Mouse (Mus musculus) stomach, postnatal 0 days (tissue): ENCODE results near the gene Apba1. TPM values are rescaled to one million over a fixed set of nuclear protein-coding genes. Genes with fewer than 3 reads are reported as not detected.

Experiments
- ATAC-seq: fragments of 200-750 bp; cut with Nextera tagmentation; 2 replicates; pipeline ENCODE4 v1.8.0; 2017; ENCODE audit not compliant: low FRiP score, low TSS enrichment
- DNase-seq: peaks from one replicate; pipeline ENCODE4 v3.0.0-alpha.2; 2016; ENCODE audit warnings: low spot score
- H3K27ac ChIP-seq: fragments of 300-500 bp; sonication (generic); replicated peaks from 2 replicates; pipeline ENCODE4 v1.5.1; 2014; ENCODE audit warnings: mild to moderate bottlenecking, control low read depth
- H3K27me3 ChIP-seq: fragments of 300-500 bp; sonication (generic); 2 replicates; pipeline ENCODE4 v1.6.1; 2014; ENCODE audit warnings: low read length; ENCODE audit not compliant: control insufficient read depth, insufficient read depth
- H3K36me3 ChIP-seq: fragments of 300-500 bp; sonication (generic); 2 replicates; pipeline ENCODE4 v1.6.1; 2014; ENCODE audit warnings: low read length, mixed read lengths; ENCODE audit not compliant: control insufficient read depth, insufficient read depth
- H3K4me1 ChIP-seq: fragments of 300-500 bp; sonication (generic); replicated peaks from 2 replicates; pipeline ENCODE4 v1.6.1; 2014; ENCODE audit warnings: antibody characterized with exemption; ENCODE audit not compliant: control insufficient read depth, insufficient read depth
- H3K4me2 ChIP-seq: fragments of 300-500 bp; sonication (generic); replicated peaks from 2 replicates; pipeline ENCODE4 v1.6.1; 2014; ENCODE audit warnings: low read depth, mild to moderate bottlenecking, control low read depth, moderate library complexity
- H3K4me3 ChIP-seq: fragments of 300-500 bp; sonication (generic); 2 replicates; pipeline ENCODE4 v1.5.1; 2014; ENCODE audit warnings: low read depth, low read length, control low read depth
- H3K9ac ChIP-seq: fragments of 300-500 bp; sonication (generic); 2 replicates; pipeline ENCODE4 v1.6.1; 2014; ENCODE audit warnings: mild to moderate bottlenecking, low read length, control low read depth, mixed read lengths
- H3K9me3 ChIP-seq: fragments of 300-500 bp; sonication (generic); 2 replicates; pipeline ENCODE4 v1.6.1; 2016; ENCODE audit warnings: low read length; ENCODE audit not compliant: control insufficient read depth
- CTCF ChIP-seq: IDR thresholded peaks from 2 replicates; pipeline ENCODE4 v1.5.1; 2016; ENCODE audit warnings: antibody characterized with exemption, low read depth, mild to moderate bottlenecking, moderate library complexity
- EP300 ChIP-seq: optimal IDR thresholded peaks from 2 replicates; pipeline ENCODE3; 2016; ENCODE audit warnings: antibody characterized with exemption
- WGBS: fragments of 180-500 bp; shearing (Covaris S2); extraction: QIAGEN DNeasy Blood & Tissue Kit; methylation state at CpG from one replicate; pipeline ENCODE4 v1.1.7; 2014; 5-methylcytosine and 5-hydroxymethylcytosine counted together
- polyA plus RNA-seq: library from polyadenylated mRNA; unstranded; fragments of >200 nt; fragmentation: Nextera tagmentation; extraction: Ambion mirVana; gene quantifications from 2 replicates; pipeline ENCODE4 v1.2.1, GENCODE M21; 2015

Gene Apba1
- polyA plus RNA-seq, 1 experiment from 2014 or later: 0.55 TPM

GRCm38 (mm10) chr19:23810512-23810911 is 51.8 kb downstream of the Apba1 start:
- no peak for ATAC-seq
- Histone ChIP-seq H3K9me3 (no peaks in the 10 kb centered on the region), H3K4me2 (no peak overlapping the region), H3K27ac (no peak overlapping the region), H3K4me1 (no peaks in the 10 kb centered on the region), H3K27me3 (no peaks in the 10 kb centered on the region), H3K36me3 (no peaks in the 10 kb centered on the region), H3K9ac (no peak overlapping the region), H3K4me3 (no peak overlapping the region)
- 80% methylated on average over 5 of the region's 5 CpGs for WGBS
- no peak for DNase-seq
- TF ChIP-seq CTCF (no peak), EP300 (no peak)

DNA sequence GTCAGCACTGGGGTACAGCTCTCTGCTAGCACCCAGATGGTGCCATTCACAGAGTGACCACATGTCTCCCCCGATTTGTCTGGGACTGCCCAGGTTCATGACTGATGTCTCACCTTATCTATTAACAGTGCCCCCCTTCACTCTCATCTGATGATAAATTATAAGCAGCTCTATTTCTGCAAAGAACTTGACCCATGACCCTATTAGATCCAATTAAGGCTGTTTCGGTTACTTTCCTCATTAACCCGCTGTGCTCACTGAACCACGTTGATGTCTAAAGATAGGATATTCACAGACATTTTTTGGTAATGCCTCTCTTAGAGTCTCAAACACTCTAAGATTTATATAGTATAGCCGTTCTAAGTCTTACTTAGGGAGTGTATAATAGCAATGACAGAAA is 52.3 kb downstream of the Apba1 start:
- Histone ChIP-seq H3K4me3 (no peak overlapping the region), H3K36me3 (no peaks in the 10 kb centered on the region), H3K9me3 (no peaks in the 10 kb centered on the region), H3K27ac (no peak overlapping the region), H3K4me1 (no peaks in the 10 kb centered on the region), H3K9ac (no peak overlapping the region), H3K4me2 (no peak overlapping the region), H3K27me3 (no peaks in the 10 kb centered on the region)
- no peak for ATAC-seq
- TF ChIP-seq CTCF: no peak
- no peak for TF ChIP-seq EP300
- WGBS: 64% methylated on average over 5 of the region's 5 CpGs
- no peak for DNase-seq

DNA sequence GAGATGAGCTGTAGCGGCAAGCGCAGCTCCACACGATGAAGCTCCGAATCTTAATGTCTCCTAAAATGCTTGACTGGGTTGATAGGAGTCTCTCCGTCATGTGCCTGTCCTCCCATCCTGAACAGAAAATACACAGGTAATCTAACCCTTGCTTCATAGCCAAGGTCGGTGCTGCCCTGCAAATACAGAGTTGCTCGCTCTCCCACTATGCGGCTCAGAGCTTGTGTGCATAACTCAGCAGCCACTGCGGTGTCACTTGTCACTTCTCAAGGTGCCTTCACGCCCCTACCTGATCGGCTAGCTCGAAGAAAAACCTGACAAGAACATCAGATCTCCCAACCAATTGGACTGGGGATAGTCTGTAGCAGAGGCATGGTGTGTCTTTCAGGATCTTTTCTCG is 58.1 kb downstream of the Apba1 start:
- Histone ChIP-seq H3K27ac (no peak overlapping the region), H3K36me3 (no peaks in the 10 kb centered on the region), H3K4me1 (no peaks in the 10 kb centered on the region), H3K9me3 (no peaks in the 10 kb centered on the region), H3K27me3 (no peaks in the 10 kb centered on the region), H3K4me3 (no peak overlapping the region), H3K4me2 (no peak overlapping the region), H3K9ac (no peak overlapping the region)
- DNase-seq (no peak), ATAC-seq (no peak)
- TF ChIP-seq EP300: no peak
- TF ChIP-seq CTCF: no peak
- WGBS: 73% methylated on average over 13 of the region's 13 CpGs

DNA sequence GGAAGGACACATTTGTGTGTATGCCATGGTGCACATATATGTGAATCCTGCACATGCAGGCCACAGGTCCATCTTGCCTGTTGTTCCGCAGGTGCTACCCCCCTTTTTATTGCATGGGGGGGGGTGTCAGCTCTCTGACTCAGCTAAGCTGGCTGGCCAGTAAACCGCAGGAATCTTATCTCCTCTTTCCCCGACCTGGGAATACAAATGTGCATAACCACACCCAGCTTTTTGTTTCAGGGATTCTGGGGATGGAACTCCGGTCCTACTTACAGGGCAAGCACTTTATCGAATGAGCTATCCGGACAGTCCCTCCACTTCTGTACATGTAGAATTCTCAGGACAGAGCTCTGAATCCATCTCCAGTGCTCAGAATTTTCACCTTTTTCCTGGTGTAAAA is 58.5 kb downstream of the Apba1 start:
- no peak overlapping the region for H3K27ac ChIP-seq
- H3K4me3 ChIP-seq: no peak overlapping the region
- DNase-seq (no peak), ATAC-seq (no peak)
- TF ChIP-seq CTCF (no peak), EP300 (no peak)
- no peaks in the 10 kb centered on the region for H3K9me3 ChIP-seq
- H3K36me3 ChIP-seq: no peaks in the 10 kb centered on the region
- no peak overlapping the region for H3K4me2 ChIP-seq
- no peaks in the 10 kb centered on the region for H3K27me3 ChIP-seq
- no peak overlapping the region for H3K9ac ChIP-seq
- H3K4me1 ChIP-seq: no peaks in the 10 kb centered on the region
- 51% methylated on average over 6 of the region's 6 CpGs for WGBS

- no peak overlapping the region for H3K4me2 ChIP-seq
- H3K9me3 ChIP-seq: no peaks in the 10 kb centered on the region
- DNase-seq: no peak
- TF ChIP-seq EP300 (no peak), CTCF (no peak)
- no peaks in the 10 kb centered on the region for H3K36me3 ChIP-seq
- WGBS: 68% methylated on average over 8 of the region's 8 CpGs
- H3K9ac ChIP-seq: no peak overlapping the region
- no peaks in the 10 kb centered on the region for H3K4me1 ChIP-seq
- H3K27me3 ChIP-seq: no peaks in the 10 kb centered on the region
- no peak overlapping the region for H3K27ac ChIP-seq
- ATAC-seq: no peak
- no peak overlapping the region for H3K4me3 ChIP-seq
These were observed 61.2 kb downstream of the Apba1 start for GRCm38 (mm10) chr19:23819882-23820281.

DNA sequence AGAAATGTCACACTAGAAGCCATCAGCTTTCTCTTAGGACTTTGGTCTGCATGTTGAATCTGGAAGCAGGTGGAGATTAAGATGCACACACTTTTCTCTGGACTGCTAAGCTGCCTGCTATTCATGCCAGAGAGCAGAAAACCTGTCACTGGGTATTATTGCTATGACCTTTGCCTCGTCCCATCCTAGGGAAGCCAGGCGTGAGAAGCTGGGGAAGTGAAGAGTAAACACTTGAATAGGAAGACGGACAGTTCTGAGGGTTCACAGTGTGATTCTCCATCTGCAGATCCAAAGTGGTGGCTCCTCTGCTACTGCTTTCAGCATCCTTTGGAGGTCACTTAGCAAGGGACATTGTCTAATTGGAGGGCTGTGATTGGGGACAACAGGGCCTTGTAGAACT is 63.8 kb downstream of the Apba1 start:
- no peak overlapping the region for H3K4me2 ChIP-seq
- H3K27ac ChIP-seq: no peak overlapping the region
- no peak for ATAC-seq
- H3K9me3 ChIP-seq: no peaks in the 10 kb centered on the region
- DNase-seq: no peak
- no peaks in the 10 kb centered on the region for H3K27me3 ChIP-seq
- no peak overlapping the region for H3K4me3 ChIP-seq
- TF ChIP-seq EP300 (no peak), CTCF (no peak)
- no peaks in the 10 kb centered on the region for H3K4me1 ChIP-seq
- no peaks in the 10 kb centered on the region for H3K36me3 ChIP-seq
- WGBS: 55% methylated on average over 3 of the region's 3 CpGs
- H3K9ac ChIP-seq: no peak overlapping the region
